Mouse (Mus musculus) cerebral cortex, adult 2 months (tissue): ENCODE data around the gene Stx1b.

ENCODE experiments used
- WGBS: fragments of 180-500 bp; shearing (Covaris S2); methylation state at CpG from one replicate; pipeline ENCODE4 v1.1.7; 2018; 5-methylcytosine and 5-hydroxymethylcytosine counted together

The Stx1b gene

GRCm38 (mm10) chr7:127824176-127824871 is at the start of gene Stx1b, which contains the start of gene Stx4a:
Gene Stx1b, minus strand, starts transcription at chr7:127824549.
Gene Stx4a, plus strand, starts transcription at chr7:127824294.
- 6% methylated on average over 37 of the region's 38 CpGs for WGBS

- WGBS, result 66% methylated on average over 5 of the region's 5 CpGs
These were observed 45.9 kb upstream of the Stx1b start for GRCm38 (mm10) chr7:127870136-127870821.

GRCm38 (mm10) chr7:127869149-127869810 is 44.9 kb upstream of the Stx1b start:
- WGBS, result 33% methylated on average over 3 of the region's 3 CpGs

- 98% methylated on average over 18 of the region's 18 CpGs for WGBS
These were observed 43.3 kb upstream of the Stx1b start for GRCm38 (mm10) chr7:127867641-127868040.

GRCm38 (mm10) chr7:127866434-127866833 is 42.1 kb upstream of the Stx1b start:
- 94% methylated on average over 12 of the region's 12 CpGs for WGBS

GRCm38 (mm10) chr7:127858258-127858657 is 33.9 kb upstream of the Stx1b start:
- WGBS, result 96% methylated on average over 6 of the region's 6 CpGs

- WGBS, result 57% methylated on average over 5 of the region's 5 CpGs
These were observed 26.6 kb upstream of the Stx1b start for GRCm38 (mm10) chr7:127850906-127851305.

- 61% methylated on average over 6 of the region's 6 CpGs for WGBS
These were observed 25.9 kb upstream of the Stx1b start for GRCm38 (mm10) chr7:127849973-127850875.

- 0% methylated on average over 40 of the region's 40 CpGs for WGBS
These were observed 17.8 kb upstream of the Stx1b start for GRCm38 (mm10) chr7:127842001-127842718.

GRCm38 (mm10) chr7:127841340-127842000 is 17.1 kb upstream of the Stx1b start:
- whole genome bisulfite sequencing, result 1% methylated on average over 46 of the region's 46 CpGs

- 1% methylated on average over 15 of the region's 15 CpGs for WGBS
These were observed 16.5 kb upstream of the Stx1b start for GRCm38 (mm10) chr7:127840886-127841285.

- 84% methylated on average over 2 of the region's 2 CpGs for WGBS
These were observed 15.7 kb upstream of the Stx1b start for GRCm38 (mm10) chr7:127840031-127840430.

- WGBS, result 81% methylated on average over 4 of the region's 4 CpGs
These were observed 13.5 kb upstream of the Stx1b start for GRCm38 (mm10) chr7:127837878-127838277.

GRCm38 (mm10) chr7:127837473-127837872 is 13.1 kb upstream of the Stx1b start:
- 93% methylated on average over 5 of the region's 5 CpGs for WGBS

- WGBS, result 88% methylated on average over 2 of the region's 2 CpGs
These were observed 11.2 kb upstream of the Stx1b start for GRCm38 (mm10) chr7:127835550-127835949.

- 34% methylated on average over 11 of the region's 11 CpGs for WGBS
These were observed 845 bp downstream of the Stx1b start for GRCm38 (mm10) chr7:127823236-127824171.

GRCm38 (mm10) chr7:127822494-127822893 is 1.9 kb downstream of the Stx1b start:
- WGBS, result 57% methylated on average over 3 of the region's 3 CpGs

- 58% methylated on average over 13 of the region's 13 CpGs for WGBS
These were observed 3.4 kb downstream of the Stx1b start for GRCm38 (mm10) chr7:127820836-127821509.

- 67% methylated on average over 5 of the region's 5 CpGs for WGBS
These were observed 6.6 kb downstream of the Stx1b start for GRCm38 (mm10) chr7:127817776-127818175.
